Mouse (Mus musculus) hindlimb bud, embryonic 11.5 days (tissue): ENCODE measurements around the gene Notch3.
"Not testable (repeated sequence)": the region's sequence is repeated elsewhere in the genome, so short reads cannot be mapped to it uniquely, and the experiment has no call there.

Source experiments
- DNase-seq: peaks from one replicate; pipeline ENCODE4 v3.0.0-alpha.2; 2012; ENCODE audit warnings: low read depth, low spot score; ENCODE audit errors: extremely low spot score

Gene Notch3

DNA sequence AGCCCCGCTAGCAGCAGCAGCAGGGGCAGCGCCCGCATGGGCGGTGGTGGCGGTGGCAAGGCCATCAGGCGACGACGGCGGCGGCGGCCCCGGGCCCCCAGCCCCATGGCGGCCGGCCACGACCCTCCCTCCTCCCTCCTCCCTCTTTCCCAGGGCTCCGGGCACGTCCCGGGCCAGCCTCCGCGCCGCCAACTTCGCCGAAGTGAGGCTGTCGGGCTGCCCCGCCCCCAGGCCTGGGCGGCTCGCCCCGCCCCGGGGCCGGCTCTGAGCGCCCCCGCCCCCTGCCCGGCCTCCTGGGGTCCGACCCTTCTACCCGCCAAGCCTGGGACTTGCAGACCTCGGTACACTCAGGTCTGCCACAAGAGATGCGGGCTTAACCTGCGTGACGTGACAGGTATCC, at the start of gene Notch3:
Gene Notch3 (minus strand): TSS at position 166 of the 400 bp plus-strand sequence.
- no peak for DNase-seq

- DNase-seq, result not testable (repeated sequence)
Observed at GRCm38 (mm10) chr17:32215587-32215986, 48.9 kb upstream of the Notch3 start.

GRCm38 (mm10) chr17:32211554-32211953, 44.9 kb upstream of the Notch3 start:
- DNase-seq, result not testable (repeated sequence)

- DNase-seq, result peak; percentile 8
Observed at GRCm38 (mm10) chr17:32209752-32210151, 43.1 kb upstream of the Notch3 start.

GRCm38 (mm10) chr17:32209144-32209543, 42.5 kb upstream of the Notch3 start:
- DNase-seq, result no peak

- no peak for DNase-seq
Observed at GRCm38 (mm10) chr17:32207586-32208245, 41.1 kb upstream of the Notch3 start.

GRCm38 (mm10) chr17:32205345-32205744, 38.7 kb upstream of the Notch3 start:
- DNase-seq, result no peak

DNA sequence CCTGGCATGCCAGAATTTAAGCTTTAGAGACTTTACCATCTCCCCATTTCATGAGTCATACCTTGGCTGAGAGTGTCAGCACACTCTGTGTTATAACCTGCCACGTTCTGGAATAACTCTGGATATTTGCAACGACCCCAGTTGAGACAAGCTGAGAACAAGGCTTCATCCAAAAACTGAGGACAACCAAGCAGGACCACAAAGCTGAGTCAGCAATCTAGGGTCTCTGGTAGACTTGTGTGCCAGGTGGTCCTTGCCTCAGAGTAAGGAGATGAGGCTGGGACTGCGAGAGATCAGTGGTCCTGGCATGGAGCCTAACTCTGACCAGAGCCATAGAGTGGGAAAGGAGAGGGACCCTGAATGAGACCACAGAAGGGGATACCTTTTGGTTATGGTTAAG, 36.3 kb upstream of the Notch3 start:
- no peak for DNase-seq

GRCm38 (mm10) chr17:32201086-32201485, 34.4 kb upstream of the Notch3 start:
- no peak for DNase-seq

- no peak for DNase-seq
Observed at GRCm38 (mm10) chr17:32199796-32200195, 33.1 kb upstream of the Notch3 start.

DNA sequence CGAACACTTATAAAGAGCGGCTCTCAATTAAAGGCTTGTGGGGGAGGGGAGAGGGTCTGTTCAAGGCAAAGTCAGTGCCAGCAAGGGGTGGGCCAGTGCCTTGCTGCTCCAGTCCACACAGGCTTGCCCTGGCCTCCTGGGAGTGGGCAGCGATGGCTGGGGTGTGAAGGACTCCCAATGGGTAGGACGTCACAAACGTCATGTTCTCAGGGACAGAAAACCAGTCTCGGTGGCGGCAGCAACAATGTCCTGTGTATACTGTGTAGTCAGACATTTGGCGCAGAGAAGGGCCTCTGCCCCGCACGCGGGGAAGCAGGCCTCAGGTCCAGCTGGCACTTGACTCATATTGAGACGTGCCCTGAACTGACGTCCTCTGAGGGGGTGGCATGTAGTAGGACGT, 30.5 kb upstream of the Notch3 start:
- no peak for DNase-seq

GRCm38 (mm10) chr17:32195725-32196124, 29.1 kb upstream of the Notch3 start:
- DNase-seq, result no peak

- no peak for DNase-seq
Observed at GRCm38 (mm10) chr17:32193010-32193409, 26.4 kb upstream of the Notch3 start.

- DNase-seq, result no peak
Observed at GRCm38 (mm10) chr17:32189850-32190249, 23.2 kb upstream of the Notch3 start.

DNA sequence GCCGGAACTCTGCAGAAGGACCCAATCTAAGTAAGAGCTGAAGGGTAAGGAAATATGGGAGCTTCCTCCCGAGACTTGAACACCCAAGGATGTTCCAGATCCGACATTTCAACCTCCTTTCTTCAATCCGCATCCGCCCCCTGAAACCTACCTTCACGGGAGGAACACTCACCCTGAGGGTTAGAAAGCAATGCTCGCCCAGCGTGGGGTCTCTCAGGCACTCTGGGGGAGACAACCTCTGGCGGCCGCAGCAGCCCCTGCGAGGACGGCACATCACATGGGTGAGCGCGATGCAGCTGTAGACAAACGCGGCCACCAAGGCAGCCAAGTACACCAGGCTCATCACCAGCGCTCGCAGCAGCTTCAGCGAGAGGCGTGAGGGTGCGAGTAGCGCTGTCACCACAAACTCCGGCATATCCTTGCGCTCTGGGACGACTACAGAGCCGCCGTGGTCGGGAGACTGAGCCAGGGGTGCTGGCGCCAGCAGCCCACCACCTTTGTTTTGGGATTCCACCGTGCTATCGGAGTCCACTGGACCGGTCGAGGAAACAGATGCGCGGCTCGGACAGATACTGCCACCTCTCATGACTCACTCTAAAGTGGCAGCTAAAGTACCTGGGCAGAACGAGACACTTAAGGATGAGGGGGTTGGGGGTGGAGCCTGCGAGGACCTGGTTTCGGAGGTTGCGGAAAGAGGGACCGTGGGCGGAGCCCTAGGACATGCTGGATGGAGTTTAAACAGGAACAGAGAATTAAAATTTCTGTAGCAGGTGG, 22.4 kb upstream of the Notch3 start, which contains the start of gene Ephx3:
Gene Ephx3 (minus strand): TSS at position 687 of the 774 bp plus-strand sequence.
- no peak for DNase-seq

DNA sequence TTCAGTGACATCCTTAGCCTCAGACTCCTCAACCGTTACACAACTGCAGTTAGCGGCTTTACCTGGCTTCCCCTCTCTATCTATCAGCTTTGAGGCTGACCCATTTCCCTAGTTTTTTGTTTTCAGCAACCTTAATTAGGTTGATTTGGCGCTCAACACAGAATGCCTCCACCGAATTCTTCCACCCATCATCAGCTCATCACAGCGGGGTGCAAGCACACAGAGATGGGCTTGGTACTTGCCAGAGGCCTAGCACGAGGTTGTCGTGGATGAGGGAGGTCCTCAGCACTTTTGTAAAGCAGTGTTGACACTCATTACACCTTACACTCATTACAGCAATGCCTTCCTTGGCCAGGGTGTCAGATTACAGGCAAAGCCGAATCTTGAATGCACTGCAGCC, 16.4 kb upstream of the Notch3 start:
- DNase-seq, result no peak

DNA sequence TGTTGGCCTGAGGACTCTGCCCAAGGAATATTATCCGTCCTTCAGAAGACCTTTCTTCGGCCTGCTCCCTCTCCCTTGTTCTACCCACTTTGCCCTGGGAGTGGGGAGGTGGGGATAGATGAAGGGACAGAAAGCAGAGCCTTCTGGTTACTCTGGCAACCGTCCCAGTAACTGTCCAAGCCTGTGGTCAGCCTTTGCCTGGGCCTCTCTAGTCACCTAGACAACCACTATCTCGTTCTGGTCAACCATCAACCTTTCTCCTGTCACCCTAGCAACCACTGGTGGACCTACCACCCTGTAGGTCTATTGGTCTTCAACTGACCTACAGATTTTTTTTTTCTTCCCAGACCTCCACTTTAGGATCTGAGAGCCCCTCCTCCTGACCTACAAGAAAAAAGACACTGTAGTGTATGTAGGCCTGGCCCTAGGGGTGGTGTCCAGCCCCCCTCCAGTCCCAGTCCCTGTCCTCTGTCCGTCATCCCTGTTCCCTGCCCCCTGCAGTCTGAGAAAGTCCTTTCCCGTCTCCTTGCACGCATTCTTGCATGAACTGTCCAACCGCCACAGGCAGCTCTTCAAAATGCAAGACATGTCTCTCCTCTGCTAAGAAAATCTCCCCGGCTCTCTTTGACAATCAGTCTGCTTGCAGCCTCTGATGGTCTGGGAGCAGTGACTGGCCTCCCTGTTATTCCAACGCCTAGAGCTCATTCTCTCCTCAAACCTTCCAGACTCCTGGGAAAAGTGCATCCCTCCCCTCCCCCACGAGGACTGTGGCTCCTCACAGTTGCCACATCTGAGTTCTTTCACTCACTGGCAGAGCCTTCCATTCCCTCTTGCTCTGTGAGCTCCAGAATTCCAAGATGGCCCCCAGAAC, 13.2 kb upstream of the Notch3 start:
- no peak for DNase-seq

GRCm38 (mm10) chr17:32176919-32177318, 10.3 kb upstream of the Notch3 start:
- DNase-seq, result no peak

DNA sequence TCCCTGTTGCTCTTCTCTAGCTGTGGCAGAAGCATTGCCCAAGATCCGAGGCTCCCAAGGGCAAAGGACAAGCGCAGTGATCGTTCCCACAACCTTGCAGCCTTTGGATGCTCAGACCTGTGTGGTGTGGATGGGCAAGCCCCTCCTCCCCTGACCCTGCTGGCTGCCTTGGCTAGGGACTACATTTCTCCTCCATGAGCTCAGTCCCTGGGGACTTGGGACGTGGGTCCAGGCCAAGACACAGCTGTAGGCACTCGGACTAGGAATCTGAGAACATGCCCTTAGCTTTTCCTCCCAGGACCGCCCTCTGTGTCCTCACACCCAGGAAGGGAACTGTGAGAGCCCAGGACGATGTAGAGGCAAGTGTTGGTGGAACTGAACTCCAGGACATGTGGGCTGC, 6.5 kb upstream of the Notch3 start:
- no peak for DNase-seq

GRCm38 (mm10) chr17:32172485-32172884, 5.8 kb upstream of the Notch3 start:
- DNase-seq, result no peak

GRCm38 (mm10) chr17:32169518-32170225, 3.0 kb upstream of the Notch3 start:
- DNase-seq, result no peak
